Mouse (Mus musculus) neural tube, embryonic 12.5 days (tissue): Measurements from ENCODE around the gene Best2. TPM values are rescaled to one million over a fixed set of nuclear protein-coding genes. Genes with fewer than 3 reads are reported as not detected.

Experiments used
- ATAC-seq: fragments of 200-750 bp; cut with Nextera tagmentation; 2 replicates; pipeline ENCODE4 v1.8.0; 2017; ENCODE audit warnings: low read depth, mild to moderate bottlenecking, moderate TSS enrichment, moderate library complexity; ENCODE audit not compliant: low FRiP score
- H3K27ac ChIP-seq: fragments of 300-500 bp; sonication (generic); 2 replicates; pipeline ENCODE4 v1.5.1; 2016
- H3K27me3 ChIP-seq: fragments of 300-500 bp; sonication (generic); replicated peaks from 2 replicates; pipeline ENCODE4 v1.6.1; 2016; ENCODE audit warnings: mild to moderate bottlenecking
- H3K36me3 ChIP-seq: fragments of 300-500 bp; sonication (generic); 2 replicates; pipeline ENCODE4 v1.6.1; 2016; ENCODE audit warnings: mild to moderate bottlenecking
- H3K4me1 ChIP-seq: fragments of 300-500 bp; sonication (generic); 2 replicates; pipeline ENCODE4 v1.6.1; 2016
- H3K4me2 ChIP-seq: fragments of 300-500 bp; sonication (generic); replicated peaks from 2 replicates; pipeline ENCODE4 v1.6.1; 2016; ENCODE audit warnings: mild to moderate bottlenecking
- H3K4me3 ChIP-seq: fragments of 300-500 bp; sonication (generic); 2 replicates; pipeline ENCODE4 v1.5.1; 2016
- H3K9ac ChIP-seq: fragments of 300-500 bp; sonication (generic); 2 replicates; pipeline ENCODE4 v1.6.1; 2016; ENCODE audit warnings: mild to moderate bottlenecking
- H3K9me3 ChIP-seq: fragments of 300-500 bp; sonication (generic); 2 replicates; pipeline ENCODE4 v1.6.1; 2016; ENCODE audit warnings: mild to moderate bottlenecking
- WGBS: fragments of 180-500 bp; shearing (Covaris S2); methylation state at CpG from one replicate; pipeline ENCODE4 v1.1.7; 2016; 5-methylcytosine and 5-hydroxymethylcytosine counted together
- polyA plus RNA-seq: library from polyadenylated mRNA; unstranded; fragments of >200 nt; fragmentation: Nextera tagmentation; extraction: Ambion mirVana; gene quantifications from 2 replicates; pipeline ENCODE4 v1.2.1, GENCODE M21; 2016

Gene Best2
- polyA plus RNA-seq, 1 experiment from 2014 or later, result not detected

- Histone ChIP-seq H3K4me2 (peak overlapping the region; percentile 84), H3K9ac (no peak overlapping the region), H3K36me3 (peaks cover 39% of the 10 kb centered on the region), H3K4me3 (peak overlapping the region; percentile 89; the same call in 1 of the 2 replicates), H3K27ac (no peak overlapping the region), H3K9me3 (no peaks in the 10 kb centered on the region), H3K27me3 (no peaks in the 10 kb centered on the region), H3K4me1 (peaks cover 30% of the 10 kb centered on the region)
- no peak for ATAC-seq
- WGBS, result 5% methylated on average over 13 of the region's 13 CpGs
These were observed 20.4 kb upstream of the Best2 start for GRCm38 (mm10) chr8:85034764-85035163.

DNA sequence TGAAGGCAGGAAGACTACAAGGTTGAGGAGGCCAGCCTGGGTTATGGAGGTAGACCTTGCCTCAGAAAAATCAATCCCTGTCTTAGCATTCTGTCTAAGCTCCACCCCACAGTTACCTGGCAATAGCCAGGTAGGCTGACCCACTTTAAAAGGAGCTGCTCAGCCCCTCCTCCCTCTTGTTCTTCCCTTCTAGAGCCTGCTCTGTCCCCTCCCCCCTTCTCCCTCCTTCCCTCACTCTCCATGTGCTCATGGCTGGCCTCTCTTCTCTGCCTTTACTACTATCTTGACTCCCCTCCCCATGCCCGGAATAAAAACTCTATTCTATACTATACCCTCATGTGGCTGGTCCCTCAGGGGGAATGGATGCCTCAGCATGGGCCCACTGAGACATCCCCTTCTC is 19.5 kb upstream of the Best2 start:
- H3K27ac ChIP-seq, result no peak overlapping the region
- 60% methylated on average over 1 of the region's 1 CpGs for WGBS

GRCm38 (mm10) chr8:85032622-85033311 is 18.4 kb upstream of the Best2 start:
- peaks cover 46% of the 10 kb centered on the region for H3K36me3 ChIP-seq
- WGBS, result 88% methylated on average over 4 of the region's 4 CpGs
- ATAC-seq, result no peak

More for the DNA sequence above, 19.5 kb upstream of the Best2 start:
- no peak for ATAC-seq
- Histone ChIP-seq H3K4me2 (no peak overlapping the region), H3K4me3 (no peak overlapping the region), H3K27me3 (no peaks in the 10 kb centered on the region), H3K9me3 (no peaks in the 10 kb centered on the region), H3K4me1 (peaks cover 30% of the 10 kb centered on the region), H3K9ac (no peak overlapping the region), H3K36me3 (peaks cover 46% of the 10 kb centered on the region)

DNA sequence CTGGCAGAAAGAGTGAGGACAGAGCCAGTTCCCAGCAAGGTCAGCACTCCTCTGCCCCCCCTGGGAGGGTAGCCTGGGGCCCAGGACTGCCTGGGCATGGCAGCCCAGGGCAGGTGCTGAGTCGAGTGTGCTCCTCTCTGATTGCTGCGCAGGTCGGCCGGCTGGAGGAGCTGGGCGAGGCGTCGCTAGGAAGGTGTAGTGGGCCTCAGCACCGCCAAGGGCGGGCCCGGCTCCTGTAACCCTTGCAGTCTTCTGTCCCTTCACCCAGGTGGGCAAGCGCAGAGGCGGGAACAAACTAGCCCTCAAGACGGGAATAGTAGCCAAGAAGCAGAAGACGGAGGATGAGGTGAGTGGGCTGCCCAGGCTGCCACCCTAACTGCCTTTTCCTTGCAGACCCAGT is 14.9 kb upstream of the Best2 start:
- no peaks in the 10 kb centered on the region for H3K9me3 ChIP-seq
- 89% methylated on average over 14 of the region's 14 CpGs for WGBS
- no peak overlapping the region for H3K27ac ChIP-seq
- H3K4me3 ChIP-seq, result no peak overlapping the region
- H3K9ac ChIP-seq, result 0 out of 2 replicates have a peak overlapping the region, but pooled peaks have one; percentile 3
- H3K27me3 ChIP-seq, result no peaks in the 10 kb centered on the region
- H3K36me3 ChIP-seq, result peaks cover 46% of the 10 kb centered on the region
- peaks cover 31% of the 10 kb centered on the region for H3K4me1 ChIP-seq
- ATAC-seq, result no peak
- peak overlapping the region; percentile 98; the same call in 1 of the 2 replicates for H3K4me2 ChIP-seq

More at GRCm38 (mm10) chr8:85032622-85033311, 18.4 kb upstream of the Best2 start:
- H3K4me1 ChIP-seq, result peaks cover 30% of the 10 kb centered on the region
- H3K9ac ChIP-seq, result no peak overlapping the region
- H3K27ac ChIP-seq, result no peak overlapping the region
- H3K9me3 ChIP-seq, result no peaks in the 10 kb centered on the region
- no peaks in the 10 kb centered on the region for H3K27me3 ChIP-seq
- H3K4me2 ChIP-seq, result no peak overlapping the region
- H3K4me3 ChIP-seq, result no peak overlapping the region

- 39% methylated on average over 2 of the region's 2 CpGs for WGBS
- Histone ChIP-seq H3K4me1 (peaks cover 38% of the 10 kb centered on the region), H3K4me2 (peak overlapping the region; percentile 98), H3K9ac (peak overlapping the region; percentile 99), H3K9me3 (no peaks in the 10 kb centered on the region), H3K27me3 (no peaks in the 10 kb centered on the region), H3K27ac (no peak overlapping the region), H3K36me3 (peaks cover 47% of the 10 kb centered on the region), H3K4me3 (peak overlapping the region; percentile 100)
- ATAC-seq, result no peak
These were observed 13.6 kb upstream of the Best2 start for GRCm38 (mm10) chr8:85027922-85028321.

DNA sequence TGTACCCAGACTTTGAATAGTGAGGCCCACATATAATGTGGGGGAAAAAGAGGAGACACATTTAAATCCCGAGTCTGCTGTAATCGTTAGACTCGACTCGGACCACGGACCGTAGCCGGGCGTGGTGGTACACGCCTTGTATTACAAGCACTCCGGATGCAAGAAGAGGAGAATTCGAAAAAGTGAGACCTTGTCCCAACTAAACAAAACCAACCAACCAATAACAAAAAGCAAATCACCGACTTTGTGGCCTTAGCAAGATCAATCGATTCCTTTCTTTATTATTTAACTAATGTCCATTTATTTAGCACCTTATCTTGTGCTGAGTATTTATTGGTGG is 13.2 kb upstream of the Best2 start:
- no peaks in the 10 kb centered on the region for H3K27me3 ChIP-seq
- peak overlapping the region; percentile 98 for H3K4me2 ChIP-seq
- no peaks in the 10 kb centered on the region for H3K9me3 ChIP-seq
- H3K4me3 ChIP-seq, result peak overlapping the region; percentile 100
- no peak for ATAC-seq
- H3K4me1 ChIP-seq, result peaks cover 38% of the 10 kb centered on the region
- H3K9ac ChIP-seq, result peak overlapping the region; percentile 99
- WGBS, result under 1% methylated on average over 13 of the region's 13 CpGs
- peak overlapping the region; percentile 50; the same call in 1 of the 2 replicates for H3K27ac ChIP-seq
- peaks cover 47% of the 10 kb centered on the region for H3K36me3 ChIP-seq

- H3K36me3 ChIP-seq, result peaks cover 48% of the 10 kb centered on the region
- no peaks in the 10 kb centered on the region for H3K9me3 ChIP-seq
- WGBS, result under 1% methylated on average over 75 of the region's 75 CpGs
- H3K27ac ChIP-seq, result peak within 1 kb of the TSS; percentile 50; the same call in 1 of the 2 replicates
- H3K4me2 ChIP-seq, result peak within 1 kb of the TSS; percentile 98
- peaks cover 38% of the 10 kb centered on the region for H3K4me1 ChIP-seq
- H3K27me3 ChIP-seq, result no peaks in the 10 kb centered on the region
- peak within 1 kb of the TSS; percentile 99 for H3K9ac ChIP-seq
- ATAC-seq, result peak; percentile 75
- H3K4me3 ChIP-seq, result peak within 1 kb of the TSS; percentile 100
These were observed 12.6 kb upstream of the Best2 start, which contains the start of gene Trir for GRCm38 (mm10) chr8:85026670-85027515. Gene Trir (plus strand): TSS chr8:85026823.

GRCm38 (mm10) chr8:85025098-85025932 is 11.0 kb upstream of the Best2 start, which contains the start of gene Asna1:
Gene Asna1 (minus strand): TSS chr8:85025281.
- peaks cover 48% of the 10 kb centered on the region for H3K36me3 ChIP-seq
- WGBS, result 7% methylated on average over 30 of the region's 30 CpGs
- H3K4me2 ChIP-seq, result peak within 1 kb of the TSS; percentile 98
- no peaks in the 10 kb centered on the region for H3K27me3 ChIP-seq
- no peak within 1 kb of the TSS for H3K27ac ChIP-seq
- H3K9me3 ChIP-seq, result no peaks in the 10 kb centered on the region
- peak; percentile 90 for ATAC-seq
- H3K9ac ChIP-seq, result peak within 1 kb of the TSS; percentile 77
- H3K4me3 ChIP-seq, result peak within 1 kb of the TSS; percentile 76
- H3K4me1 ChIP-seq, result peaks cover 38% of the 10 kb centered on the region

- no peaks in the 10 kb centered on the region for H3K27me3 ChIP-seq
- H3K4me1 ChIP-seq, result peaks cover 34% of the 10 kb centered on the region
- H3K4me3 ChIP-seq, result 0 out of 2 replicates have a peak overlapping the region, but pooled peaks have one; percentile 76
- ATAC-seq, result no peak
- peak overlapping the region; percentile 98 for H3K4me2 ChIP-seq
- no peaks in the 10 kb centered on the region for H3K9me3 ChIP-seq
- H3K27ac ChIP-seq, result no peak overlapping the region
- no peak overlapping the region for H3K9ac ChIP-seq
- 90% methylated on average over 3 of the region's 3 CpGs for WGBS
- peaks cover 50% of the 10 kb centered on the region for H3K36me3 ChIP-seq
These were observed 9.5 kb upstream of the Best2 start for GRCm38 (mm10) chr8:85023846-85024245.

DNA sequence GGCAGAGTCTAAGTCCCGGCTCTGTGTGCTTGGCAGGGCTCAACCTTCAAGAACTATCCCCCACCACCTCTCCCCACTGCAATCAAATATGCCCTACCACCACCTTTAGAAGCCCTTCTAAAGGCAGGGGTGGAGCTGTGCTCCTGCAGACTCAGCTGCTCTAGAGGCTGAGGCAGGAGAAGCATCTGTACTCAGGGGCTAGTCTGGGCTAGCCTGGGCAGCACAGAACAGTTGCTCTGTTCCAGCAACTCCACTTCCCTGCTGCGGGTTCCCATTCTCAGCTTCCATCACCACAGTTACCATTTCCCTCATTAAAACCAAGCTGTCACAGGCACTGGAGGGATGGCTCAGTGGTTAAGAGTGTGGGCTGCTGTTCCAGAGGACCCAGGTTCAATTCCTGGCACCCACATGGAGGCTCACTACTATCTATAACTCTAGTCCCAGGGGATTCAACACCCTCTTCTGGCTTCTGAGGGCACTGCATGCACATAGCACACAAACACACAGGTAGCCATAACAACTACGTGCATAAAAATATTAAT is 7.3 kb upstream of the Best2 start:
- Histone ChIP-seq H3K4me2 (no peak overlapping the region), H3K9me3 (no peaks in the 10 kb centered on the region), H3K9ac (no peak overlapping the region), H3K4me3 (no peak overlapping the region), H3K27me3 (no peaks in the 10 kb centered on the region), H3K27ac (no peak overlapping the region), H3K4me1 (peaks cover 23% of the 10 kb centered on the region), H3K36me3 (peaks cover 69% of the 10 kb centered on the region)
- 96% methylated on average over 3 of the region's 3 CpGs for WGBS
- no peak for ATAC-seq

GRCm38 (mm10) chr8:85017209-85017608 is 2.9 kb upstream of the Best2 start:
- 63% methylated on average over 5 of the region's 5 CpGs for WGBS
- H3K27ac ChIP-seq, result no peak overlapping the region
- peaks cover 50% of the 10 kb centered on the region for H3K36me3 ChIP-seq

More at GRCm38 (mm10) chr8:85017209-85017608, 2.9 kb upstream of the Best2 start:
- ATAC-seq, result no peak
- H3K27me3 ChIP-seq, result peaks cover 27% of the 10 kb centered on the region
- peaks cover 7% of the 10 kb centered on the region; the same call in 1 of the 2 replicates for H3K4me1 ChIP-seq
- no peak overlapping the region for H3K9ac ChIP-seq
- no peaks in the 10 kb centered on the region for H3K9me3 ChIP-seq
- H3K4me3 ChIP-seq, result no peak overlapping the region
- no peak overlapping the region for H3K4me2 ChIP-seq
